Mouse (Mus musculus): Measurements from ENCODE around the gene Lce1f. TPM values are rescaled to one million over a fixed set of nuclear protein-coding genes. Genes with fewer than 3 reads are reported as not detected.

Lce1f gene
- polyA plus RNA-seq (2014; fragmentation: Illumina TruSeq; extraction: RNeasy Lipid Tissue Mini Kit (QIAGEN cat#74804); ENCODE audit: low read depth, low replicate concordance) = not detected

DNA sequence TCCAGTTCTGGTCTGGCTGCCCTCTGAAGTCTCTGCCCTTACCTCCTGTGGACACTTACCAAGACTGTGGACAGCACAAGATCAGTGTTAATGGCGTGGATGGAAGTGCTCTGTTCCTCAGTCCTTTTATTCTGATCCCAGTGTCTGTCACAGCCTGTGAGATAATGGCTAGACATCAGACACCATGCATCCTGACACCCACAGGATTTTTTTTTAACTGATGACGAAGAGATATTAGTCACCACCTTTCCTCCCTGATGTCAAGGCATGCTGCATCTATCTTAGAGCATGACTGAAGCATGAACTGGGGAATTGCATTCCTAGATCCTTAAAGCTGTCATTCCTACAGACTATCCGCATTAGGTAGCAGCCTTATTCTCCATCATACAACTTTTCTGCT, at the start of gene Lce1f:
Lce1f (minus strand) TSS at position 101 of the 400 bp plus-strand sequence.

DNA sequence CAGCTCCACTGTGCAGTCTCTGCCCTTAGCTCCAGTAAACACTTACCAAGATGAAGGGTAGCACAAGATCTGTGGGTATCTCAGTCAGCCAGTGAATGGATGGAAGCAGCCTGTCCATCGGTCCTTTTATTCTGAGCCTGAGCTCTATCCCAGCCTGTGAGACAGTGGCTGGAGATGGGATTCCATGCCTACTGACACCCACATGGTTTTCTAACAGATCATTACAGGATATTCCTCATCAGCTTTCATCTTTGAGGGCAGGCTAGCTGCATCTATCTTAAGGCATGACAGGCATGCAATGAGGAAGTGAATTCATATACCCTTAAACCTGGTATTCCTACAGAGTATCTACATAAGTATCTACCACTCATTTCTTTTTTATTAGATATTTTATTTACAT, 44.8 kb upstream of the Lce1f start, which contains the start of gene Lce1h:
Lce1h (minus strand) TSS at position 101 of the 400 bp plus-strand sequence.

DNA sequence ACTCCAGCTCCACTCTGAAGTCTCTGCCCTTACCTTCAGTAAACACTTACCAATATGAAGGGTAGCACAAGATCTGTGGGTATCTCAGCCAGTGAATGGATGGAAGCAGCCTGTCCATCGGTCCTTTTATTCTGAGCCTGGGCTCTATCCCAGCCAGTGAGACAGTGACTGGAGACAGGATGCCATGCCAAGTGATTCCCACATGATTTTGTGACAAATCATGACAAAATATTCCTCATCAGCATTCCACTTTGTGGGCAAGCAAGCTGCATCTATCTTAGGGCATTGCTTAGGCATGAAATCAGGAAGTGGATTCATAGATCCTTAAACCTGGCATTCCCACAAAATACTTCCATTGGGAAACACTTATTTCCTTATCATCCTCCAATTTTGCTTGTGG, 32.1 kb upstream of the Lce1f start, which contains the start of gene Lce1g:
Lce1g (minus strand) TSS at position 101 of the 400 bp plus-strand sequence.

DNA sequence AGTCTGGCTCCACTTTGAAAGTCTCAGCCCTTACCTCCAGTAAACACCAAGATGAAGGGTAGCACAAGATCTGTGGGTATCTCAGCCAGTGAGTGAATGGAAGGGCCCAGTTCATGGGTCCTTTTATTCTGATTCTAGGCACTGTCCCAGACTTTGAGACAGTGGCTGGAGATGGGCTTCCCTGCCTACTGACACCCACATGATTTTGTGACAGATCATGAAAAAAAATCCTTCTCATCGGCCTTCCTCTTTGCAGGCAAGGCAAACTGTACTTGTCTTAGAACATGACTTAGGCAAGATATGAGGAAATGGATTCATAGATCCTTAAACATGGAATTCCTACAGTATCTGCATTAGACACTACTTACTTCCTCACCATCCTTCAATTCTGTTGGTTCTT, 18.8 kb upstream of the Lce1f start, which contains the start of gene Gm38119:
Gm38119 (minus strand) TSS at position 101 of the 400 bp plus-strand sequence.

DNA sequence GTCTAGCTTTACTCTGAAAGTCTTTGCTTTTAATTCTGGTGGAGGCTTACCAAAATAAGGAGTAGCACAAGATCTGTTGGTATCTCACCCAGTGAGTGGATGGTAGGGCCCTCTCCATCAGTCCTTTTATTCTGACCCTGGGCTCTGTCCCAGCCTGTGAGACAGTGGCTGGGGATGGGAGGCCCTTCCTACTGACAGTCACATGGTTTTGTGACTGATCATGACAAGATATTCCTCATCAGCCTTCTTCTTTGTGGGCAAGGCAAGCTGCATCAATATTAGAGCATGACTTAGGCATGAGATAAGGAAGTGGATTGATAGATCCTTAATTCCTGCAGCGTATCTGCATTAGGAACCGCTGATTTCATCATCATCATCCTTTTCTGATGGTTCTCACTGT, 11.2 kb downstream of the Lce1f start, which contains the start of gene Lce1e:
Lce1e (minus strand) TSS at position 101 of the 400 bp plus-strand sequence.

DNA sequence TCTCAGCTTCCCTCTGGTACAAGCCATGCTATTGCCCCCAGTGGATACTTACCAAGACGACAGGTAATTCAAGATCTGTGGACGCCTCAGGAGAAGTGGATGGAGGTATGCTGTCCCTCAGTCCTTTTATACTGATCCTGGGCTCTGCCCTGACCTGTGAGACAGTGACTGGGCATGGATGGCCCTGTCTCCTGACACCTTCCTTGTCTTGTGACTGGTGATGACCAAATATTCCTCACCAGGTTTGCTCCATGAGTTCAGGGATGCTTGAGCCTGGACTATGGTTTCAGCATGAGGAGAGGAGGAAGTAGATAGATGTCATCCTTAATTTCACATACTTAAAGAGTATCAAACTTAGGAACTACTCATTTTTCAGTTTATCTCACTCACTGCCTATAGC, 33.0 kb downstream of the Lce1f start, which contains the start of gene Lce1d:
Lce1d (minus strand) TSS at position 101 of the 400 bp plus-strand sequence.

DNA sequence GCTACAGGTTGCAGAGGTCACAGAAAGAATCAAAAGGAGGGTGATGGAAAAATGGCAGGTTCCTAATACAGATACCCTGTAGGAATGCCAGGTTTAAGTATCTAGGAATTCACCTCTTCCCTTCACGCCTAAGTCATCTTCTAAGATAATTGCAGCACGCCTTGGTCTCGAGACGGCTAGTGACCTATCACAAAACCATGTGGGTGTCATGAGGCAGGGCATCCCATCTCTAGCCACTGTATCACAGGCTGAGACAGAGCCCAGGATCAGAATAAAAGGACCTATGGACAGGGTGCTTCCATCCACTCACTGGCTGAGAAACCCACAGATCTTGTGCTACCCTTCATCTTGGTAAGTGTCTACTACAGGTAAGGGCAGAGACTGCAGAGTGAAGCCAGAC, 41.2 kb downstream of the Lce1f start, which contains the start of gene Lce1c:
Lce1c (plus strand) TSS at position 301 of the 400 bp plus-strand sequence.

DNA sequence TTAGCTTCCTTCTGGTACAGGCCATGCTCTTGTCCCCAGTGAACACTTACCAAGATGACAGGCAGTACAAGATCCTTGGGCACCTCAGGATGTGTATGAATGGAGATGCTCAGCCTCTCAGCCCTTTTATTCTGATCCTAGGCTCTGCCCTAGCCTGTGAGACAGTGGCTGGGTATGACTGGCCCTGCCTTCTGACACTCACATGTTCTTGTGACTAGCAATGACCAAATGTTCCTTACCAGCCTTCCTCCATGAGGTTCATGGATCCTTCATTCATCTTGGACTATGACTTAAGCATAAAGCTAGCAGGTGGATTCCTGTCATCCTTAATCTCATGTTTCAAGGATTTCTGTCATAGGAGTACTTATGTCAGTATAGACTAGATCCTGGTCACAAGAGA, 49.9 kb downstream of the Lce1f start, which contains the start of gene Lce1a2:
Lce1a2 (minus strand) TSS at position 101 of the 400 bp plus-strand sequence.

Other genes with a start within 250 kb of the Lce1f start
- gene Sprr1a, start 234.5 kb downstream of the Lce1f start, polyA plus RNA-seq (2014; fragmentation: Illumina TruSeq; extraction: RNeasy Lipid Tissue Mini Kit (QIAGEN cat#74804); ENCODE audit: low read depth, low replicate concordance) = not detected
- not detected for gene Sprr4, start 219.9 kb downstream of the Lce1f start, polyA plus RNA-seq (2014; fragmentation: Illumina TruSeq; extraction: RNeasy Lipid Tissue Mini Kit (QIAGEN cat#74804); ENCODE audit: low read depth, low replicate concordance)
- gene 2310046K23Rik, start 185.8 kb downstream of the Lce1f start, polyA plus RNA-seq (2014; fragmentation: Illumina TruSeq; extraction: RNeasy Lipid Tissue Mini Kit (QIAGEN cat#74804); ENCODE audit: low read depth, low replicate concordance) = not detected
- gene Ivl, start 146.6 kb downstream of the Lce1f start, polyA plus RNA-seq (2014; fragmentation: Illumina TruSeq; extraction: RNeasy Lipid Tissue Mini Kit (QIAGEN cat#74804); ENCODE audit: low read depth, low replicate concordance) = not detected
- 191 TPM for gene Smcp, start 131.4 kb downstream of the Lce1f start, polyA plus RNA-seq (2014; fragmentation: Illumina TruSeq; extraction: RNeasy Lipid Tissue Mini Kit (QIAGEN cat#74804); ENCODE audit: low read depth, low replicate concordance)
- not detected for gene 2210017I01Rik, start 112.9 kb downstream of the Lce1f start, polyA plus RNA-seq (2014; fragmentation: Illumina TruSeq; extraction: RNeasy Lipid Tissue Mini Kit (QIAGEN cat#74804); ENCODE audit: low read depth, low replicate concordance)
- not detected for gene Lce6a, start 98.7 kb downstream of the Lce1f start, polyA plus RNA-seq (2014; fragmentation: Illumina TruSeq; extraction: RNeasy Lipid Tissue Mini Kit (QIAGEN cat#74804); ENCODE audit: low read depth, low replicate concordance)
- gene Lce1a1, start 72.0 kb downstream of the Lce1f start, polyA plus RNA-seq (2014; fragmentation: Illumina TruSeq; extraction: RNeasy Lipid Tissue Mini Kit (QIAGEN cat#74804); ENCODE audit: low read depth, low replicate concordance) = not detected
- gene Lce1b, start 63.4 kb downstream of the Lce1f start, polyA plus RNA-seq (2014; fragmentation: Illumina TruSeq; extraction: RNeasy Lipid Tissue Mini Kit (QIAGEN cat#74804); ENCODE audit: low read depth, low replicate concordance) = not detected
- gene Lce1a2, start 50.0 kb downstream of the Lce1f start, polyA plus RNA-seq (2014; fragmentation: Illumina TruSeq; extraction: RNeasy Lipid Tissue Mini Kit (QIAGEN cat#74804); ENCODE audit: low read depth, low replicate concordance) = not detected
- gene Lce1c, start 41.1 kb downstream of the Lce1f start, polyA plus RNA-seq (2014; fragmentation: Illumina TruSeq; extraction: RNeasy Lipid Tissue Mini Kit (QIAGEN cat#74804); ENCODE audit: low read depth, low replicate concordance) = not detected
- not detected for gene Lce1d, start 33.1 kb downstream of the Lce1f start, polyA plus RNA-seq (2014; fragmentation: Illumina TruSeq; extraction: RNeasy Lipid Tissue Mini Kit (QIAGEN cat#74804); ENCODE audit: low read depth, low replicate concordance)
- gene Lce1e, start 11.3 kb downstream of the Lce1f start, polyA plus RNA-seq (2014; fragmentation: Illumina TruSeq; extraction: RNeasy Lipid Tissue Mini Kit (QIAGEN cat#74804); ENCODE audit: low read depth, low replicate concordance) = not detected
- not detected for gene Gm38119, start 18.7 kb upstream of the Lce1f start, polyA plus RNA-seq (2014; fragmentation: Illumina TruSeq; extraction: RNeasy Lipid Tissue Mini Kit (QIAGEN cat#74804); ENCODE audit: low read depth, low replicate concordance)
- not detected for gene Lce1g, start 32.0 kb upstream of the Lce1f start, polyA plus RNA-seq (2014; fragmentation: Illumina TruSeq; extraction: RNeasy Lipid Tissue Mini Kit (QIAGEN cat#74804); ENCODE audit: low read depth, low replicate concordance)
- not detected for gene Lce1h, start 44.7 kb upstream of the Lce1f start, polyA plus RNA-seq (2014; fragmentation: Illumina TruSeq; extraction: RNeasy Lipid Tissue Mini Kit (QIAGEN cat#74804); ENCODE audit: low read depth, low replicate concordance)
- not detected for gene Lce1i, start 58.5 kb upstream of the Lce1f start, polyA plus RNA-seq (2014; fragmentation: Illumina TruSeq; extraction: RNeasy Lipid Tissue Mini Kit (QIAGEN cat#74804); ENCODE audit: low read depth, low replicate concordance)
- gene Lce1j, start 70.2 kb upstream of the Lce1f start, polyA plus RNA-seq (2014; fragmentation: Illumina TruSeq; extraction: RNeasy Lipid Tissue Mini Kit (QIAGEN cat#74804); ENCODE audit: low read depth, low replicate concordance) = not detected
- not detected for gene Lce1k, start 87.5 kb upstream of the Lce1f start, polyA plus RNA-seq (2014; fragmentation: Illumina TruSeq; extraction: RNeasy Lipid Tissue Mini Kit (QIAGEN cat#74804); ENCODE audit: low read depth, low replicate concordance)
- not detected for gene Kprp, start 106.9 kb upstream of the Lce1f start, polyA plus RNA-seq (2014; fragmentation: Illumina TruSeq; extraction: RNeasy Lipid Tissue Mini Kit (QIAGEN cat#74804); ENCODE audit: low read depth, low replicate concordance)
- not detected for gene Lce1l, start 130.9 kb upstream of the Lce1f start, polyA plus RNA-seq (2014; fragmentation: Illumina TruSeq; extraction: RNeasy Lipid Tissue Mini Kit (QIAGEN cat#74804); ENCODE audit: low read depth, low replicate concordance)
- not detected for gene 2310050C09Rik, start 149.9 kb upstream of the Lce1f start, polyA plus RNA-seq (2014; fragmentation: Illumina TruSeq; extraction: RNeasy Lipid Tissue Mini Kit (QIAGEN cat#74804); ENCODE audit: low read depth, low replicate concordance)
- not detected for gene Lce3a, start 205.9 kb upstream of the Lce1f start, polyA plus RNA-seq (2014; fragmentation: Illumina TruSeq; extraction: RNeasy Lipid Tissue Mini Kit (QIAGEN cat#74804); ENCODE audit: low read depth, low replicate concordance)
- gene Lce3b, start 212.6 kb upstream of the Lce1f start, polyA plus RNA-seq (2014; fragmentation: Illumina TruSeq; extraction: RNeasy Lipid Tissue Mini Kit (QIAGEN cat#74804); ENCODE audit: low read depth, low replicate concordance) = not detected
- gene Lce3c, start 224.1 kb upstream of the Lce1f start, polyA plus RNA-seq (2014; fragmentation: Illumina TruSeq; extraction: RNeasy Lipid Tissue Mini Kit (QIAGEN cat#74804); ENCODE audit: low read depth, low replicate concordance) = not detected
- not detected for gene Lce3d, start 237.0 kb upstream of the Lce1f start, polyA plus RNA-seq (2014; fragmentation: Illumina TruSeq; extraction: RNeasy Lipid Tissue Mini Kit (QIAGEN cat#74804); ENCODE audit: low read depth, low replicate concordance)
- not detected for gene Lce3e, start 246.7 kb upstream of the Lce1f start, polyA plus RNA-seq (2014; fragmentation: Illumina TruSeq; extraction: RNeasy Lipid Tissue Mini Kit (QIAGEN cat#74804); ENCODE audit: low read depth, low replicate concordance)

Data from adipose tissue, adult 10 weeks (tissue).